Mouse (Mus musculus) testis, postnatal 14 days (tissue): ENCODE measurements around the gene Rabif.

ENCODE experiments used
- DNase-seq: peaks from one replicate; pipeline ENCODE4 v3.0.0; 2021; ENCODE audit warnings: low spot score

Rabif gene

DNA sequence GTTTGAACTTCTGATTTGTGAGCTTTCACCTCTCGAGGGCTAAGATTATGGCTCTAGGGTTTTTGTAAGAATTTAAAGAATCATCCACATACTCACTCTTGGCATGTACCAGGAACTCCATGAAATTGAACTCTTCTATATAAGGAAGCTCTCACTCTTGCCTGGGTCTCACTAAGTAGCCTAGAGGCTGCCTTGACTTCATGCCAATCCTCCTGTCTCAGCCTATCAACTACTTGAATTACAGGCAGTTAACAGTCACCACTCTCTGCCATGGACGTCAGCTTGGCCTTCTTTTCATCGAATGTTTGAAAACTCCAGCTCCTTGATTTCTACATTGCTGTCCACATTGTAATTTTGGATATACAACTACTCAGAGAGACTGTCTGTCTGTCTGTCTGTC lies 57.9 kb downstream of the Rabif start:
- DNase-seq, result no peak

DNA sequence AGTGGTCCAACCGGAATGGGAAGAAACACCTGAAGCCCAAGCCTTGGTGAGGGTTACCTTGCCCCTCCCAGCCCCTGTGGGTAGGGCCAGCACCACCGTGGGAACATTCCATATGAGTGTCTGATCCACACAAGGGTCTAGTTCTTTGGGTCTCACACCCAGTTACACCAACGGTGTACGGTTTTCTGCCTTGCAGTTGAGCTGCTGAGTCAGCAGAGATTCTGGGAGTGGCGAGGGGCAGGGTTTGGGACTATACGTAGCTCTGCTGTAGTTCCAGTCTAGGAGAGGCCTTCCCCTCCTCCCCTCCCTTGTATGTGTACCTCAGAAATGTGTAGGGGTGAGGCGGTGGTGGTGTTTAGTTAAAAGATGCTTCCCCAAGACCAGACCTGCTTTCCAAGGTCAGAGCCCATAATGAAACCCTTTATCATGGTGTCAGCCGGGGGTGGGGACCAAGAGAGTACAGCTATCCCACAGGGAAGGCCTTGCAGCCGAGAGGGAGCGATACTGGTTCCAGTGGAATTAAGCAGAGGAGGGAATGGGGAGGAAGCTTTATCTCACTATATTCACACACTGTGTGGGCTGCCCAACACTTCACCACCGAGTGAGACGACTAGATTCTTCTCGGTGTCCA lies 60.9 kb downstream of the Rabif start:
- DNase-seq, result peak; percentile 81

DNA sequence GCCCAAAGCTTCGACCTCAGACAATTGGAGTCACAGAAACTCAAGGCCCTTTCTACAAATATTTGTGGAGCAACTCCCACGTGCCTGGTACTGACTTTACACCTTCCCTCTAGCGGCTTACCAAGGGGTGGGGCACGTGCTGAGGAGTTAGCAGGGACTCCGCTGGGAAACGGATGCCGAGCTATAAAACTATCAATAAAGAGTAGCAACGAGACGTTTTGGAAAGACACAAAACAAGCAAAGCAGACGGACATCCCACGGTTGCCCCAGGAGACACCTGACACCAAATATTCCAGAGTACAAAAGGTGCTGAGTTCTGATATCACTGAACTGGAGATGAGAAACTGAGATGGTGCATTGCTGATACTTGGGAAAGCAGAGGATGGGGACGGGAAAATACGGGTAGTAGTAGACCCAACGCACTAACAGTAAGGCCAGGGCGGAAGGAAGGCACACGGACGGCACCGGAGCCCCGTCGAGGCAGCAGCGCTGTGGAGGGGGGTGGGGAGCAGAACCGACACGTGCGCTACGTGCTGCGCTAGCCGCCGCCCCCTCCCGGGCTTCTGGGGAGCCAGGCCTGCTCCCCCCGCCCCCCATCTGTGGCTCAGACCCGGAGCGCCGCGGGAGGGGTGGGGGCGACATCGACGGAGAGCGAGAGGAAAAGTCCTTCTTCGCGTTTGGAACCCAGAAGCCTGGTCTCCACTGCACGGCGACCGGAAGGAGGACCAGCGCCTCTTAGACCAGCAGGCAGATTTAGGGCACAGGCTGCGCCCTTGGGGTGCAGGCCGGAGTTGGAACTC lies 61.6 kb downstream of the Rabif start:
- peak; percentile 77 for DNase-seq

DNA sequence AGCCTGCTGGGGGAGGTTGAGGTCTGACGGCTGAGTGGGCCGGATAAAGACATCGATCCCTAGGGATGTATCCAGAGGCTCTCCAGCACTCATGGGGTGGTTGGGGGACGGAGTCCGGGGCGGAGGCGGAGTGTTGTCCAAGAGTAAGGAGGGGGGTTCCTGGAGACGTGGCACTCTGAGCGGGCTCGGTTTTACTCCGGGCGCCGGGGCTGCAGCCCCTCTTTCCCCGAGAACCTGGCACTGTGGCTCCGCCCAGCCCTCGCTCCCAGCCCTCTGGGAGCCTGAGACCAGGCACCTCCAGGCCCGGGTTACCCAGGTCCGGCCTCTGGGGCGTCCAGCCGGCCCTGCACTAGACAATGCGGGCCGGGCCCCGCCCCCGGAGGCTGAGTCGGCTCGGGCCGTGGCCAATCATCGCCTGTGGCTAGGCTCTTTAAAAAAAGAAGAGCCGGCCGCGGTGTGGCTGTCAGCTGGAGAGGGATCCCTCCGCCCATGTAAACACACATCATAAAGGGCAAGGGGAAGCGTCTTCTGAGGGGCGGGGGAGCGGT lies 62.3 kb downstream of the Rabif start:
- DNase-seq, result peak; percentile 97
